Mouse (Mus musculus) common myeloid progenitor, adult 5-6 weeks (primary cell): ENCODE results near the gene Hspa14. TPM values are rescaled to one million over a fixed set of nuclear protein-coding genes. Genes with fewer than 3 reads are reported as not detected.

Experiments
- ATAC-seq: replicated peaks from 2 replicates; pipeline ENCODE4 v1.8.0; 2016; ENCODE audit warnings: low read depth, mild to moderate bottlenecking, moderate TSS enrichment, inconsistent platforms; ENCODE audit not compliant: poor library complexity, severe bottlenecking
- total RNA-seq: library from RNA; stranded (forward); fragments of 200-1000, 187-1606 nt; gene quantifications from 2 replicates; pipeline ENCODE4 v1.2.3, GENCODE M21; 2017

Hspa14 gene
- total RNA-seq, result 134 and 176 TPM in 2 replicates

- ATAC-seq, result peak; percentile 93
These were observed at the start of gene Hspa14, which contains the start of the genes Gm45902 and Cdnf for GRCm38 (mm10) chr2:3512552-3513454. Hspa14 (minus strand) TSS chr2:3512814. Gm45902 (minus strand) TSS chr2:3512790. Cdnf (plus strand) TSS chr2:3513030.

DNA sequence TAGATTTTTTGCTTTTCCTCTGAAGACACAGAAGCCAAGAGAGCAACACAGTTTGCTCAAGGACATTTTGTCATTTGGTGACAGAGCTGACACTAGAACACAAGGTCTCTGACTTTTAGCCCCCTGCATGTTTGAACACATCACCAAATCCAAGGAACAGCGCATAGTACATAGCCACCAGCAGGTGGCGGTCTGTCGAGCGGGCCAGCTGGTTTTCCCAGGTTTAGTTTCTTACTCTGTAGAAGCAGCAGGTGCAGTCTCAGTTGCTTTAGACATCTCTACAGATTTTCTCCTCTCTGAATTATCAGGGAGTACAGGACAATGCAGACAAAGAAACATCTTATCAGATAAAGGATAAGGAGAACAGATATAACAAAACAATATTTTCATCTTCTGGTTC is 34.0 kb upstream of the Hspa14 start:
- ATAC-seq, result peak; percentile 88

DNA sequence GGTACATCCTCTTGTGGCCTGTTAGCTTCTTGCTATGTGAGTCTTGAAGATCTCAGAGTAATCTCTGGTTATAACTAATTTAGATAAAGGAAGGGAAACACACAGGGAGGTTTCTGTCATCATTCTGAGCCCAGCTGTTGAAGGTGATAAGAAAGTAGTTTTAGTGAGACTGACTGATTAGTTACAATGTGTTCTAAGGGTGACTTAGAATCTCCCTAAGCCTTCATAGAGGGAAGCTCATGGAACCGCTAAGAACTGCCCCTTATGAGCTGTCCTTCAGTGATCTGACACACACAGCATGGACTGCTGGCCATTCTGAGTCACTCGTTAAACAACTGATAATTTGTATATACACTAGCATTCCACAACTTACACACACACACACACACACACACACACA is 33.4 kb upstream of the Hspa14 start:
- peak; percentile 56 for ATAC-seq

GRCm38 (mm10) chr2:3541307-3542079 is 28.9 kb upstream of the Hspa14 start:
- ATAC-seq, result no peak

DNA sequence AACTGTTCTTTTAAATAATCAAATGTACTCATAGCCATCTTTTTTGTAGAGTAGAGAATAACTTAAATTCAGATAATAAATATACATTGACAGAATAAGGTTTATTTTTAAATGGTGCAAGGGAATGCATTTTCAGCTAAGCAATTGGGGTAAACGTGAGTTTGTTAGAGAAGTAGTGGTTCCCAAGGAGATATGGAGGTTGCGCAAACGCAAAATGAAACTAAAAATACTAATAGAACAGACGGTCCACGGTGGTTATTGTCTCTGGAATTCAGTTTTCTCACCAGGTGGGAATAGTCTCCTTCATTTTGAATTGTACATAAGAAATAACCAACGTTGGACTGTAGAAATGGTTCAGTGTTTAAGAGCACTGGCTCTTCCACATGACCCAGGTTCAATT is 13.7 kb upstream of the Hspa14 start:
- ATAC-seq, result 0 out of 2 replicates have a peak, but pooled peaks have one; percentile 29

DNA sequence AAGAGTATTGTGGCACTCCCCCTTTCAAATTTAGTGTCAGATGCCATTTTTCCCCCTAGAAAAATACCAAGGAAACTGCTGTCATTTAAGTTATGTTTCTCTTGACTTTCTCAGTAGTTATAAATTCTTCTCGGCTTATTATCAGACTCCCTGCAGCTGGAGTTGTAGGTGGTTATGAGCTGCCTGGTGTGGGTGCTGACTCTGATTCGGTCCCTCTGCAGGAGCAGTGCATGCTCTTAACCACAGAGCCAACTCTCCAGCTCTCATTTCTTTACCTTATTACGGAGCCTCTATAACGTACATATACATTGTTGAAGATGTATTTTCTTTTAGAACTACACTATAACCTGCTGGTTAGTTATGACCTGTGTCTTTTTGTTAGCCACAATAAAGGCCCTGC is 9.9 kb upstream of the Hspa14 start:
- ATAC-seq, result 0 out of 2 replicates have a peak, but pooled peaks have one; percentile 34

GRCm38 (mm10) chr2:3512076-3512475 is 538 bp downstream of the Hspa14 start:
- ATAC-seq, result peak; percentile 28

- ATAC-seq, result peak; percentile 58
These were observed 11.7 kb downstream of the Hspa14 start for GRCm38 (mm10) chr2:3500886-3501285.

DNA sequence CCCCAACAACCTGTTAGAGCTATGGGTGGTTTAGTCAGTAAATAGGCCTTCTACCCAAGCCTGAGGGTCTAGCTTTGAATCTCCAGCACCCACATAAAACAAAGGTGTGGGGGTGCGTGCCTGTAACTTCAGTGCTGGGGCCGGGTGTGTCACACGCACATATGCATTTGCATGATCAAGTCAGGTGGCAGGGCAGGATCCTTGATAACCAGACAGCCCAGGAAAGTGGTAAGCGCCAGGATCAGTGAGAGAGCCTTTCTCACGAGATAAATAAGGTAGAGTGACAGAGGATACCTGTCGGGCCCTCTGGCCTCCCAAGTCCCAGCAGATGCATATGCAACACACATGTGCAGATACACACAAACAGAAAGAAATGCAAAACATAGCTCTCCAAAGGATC is 13.1 kb downstream of the Hspa14 start:
- ATAC-seq, result no peak

GRCm38 (mm10) chr2:3493833-3494409 is 18.7 kb downstream of the Hspa14 start:
- peak; percentile 32; the same call in 1 of the 2 replicates for ATAC-seq

GRCm38 (mm10) chr2:3489816-3490215 is 22.8 kb downstream of the Hspa14 start:
- ATAC-seq, result no peak

- ATAC-seq, result peak; percentile 76; the same call in 1 of the 2 replicates
These were observed 32.4 kb downstream of the Hspa14 start for GRCm38 (mm10) chr2:3480239-3480638.

DNA sequence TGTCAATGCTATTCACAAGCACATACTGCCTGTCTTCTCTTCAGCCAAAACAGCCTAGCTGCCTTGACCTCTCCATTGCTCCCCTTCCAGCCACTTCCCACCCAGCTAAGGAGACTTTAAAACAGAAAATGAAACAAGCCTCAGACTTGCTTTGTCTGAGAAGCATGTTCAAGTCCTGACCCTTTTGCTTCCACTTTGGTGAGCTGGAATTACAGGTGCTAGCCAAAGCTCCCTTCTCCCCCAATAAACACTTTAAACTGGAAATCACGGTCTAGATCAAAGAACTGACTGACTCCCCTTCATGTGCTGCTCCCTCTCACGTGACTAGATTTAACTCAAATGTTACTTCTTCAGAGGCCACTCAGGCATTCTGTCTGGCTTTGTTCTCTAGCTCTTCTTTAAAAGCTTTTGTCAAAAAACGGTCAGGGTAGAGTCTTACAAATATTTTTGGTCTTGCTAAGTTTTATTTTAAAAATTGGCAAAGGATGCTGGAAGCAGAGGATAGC is 36.8 kb downstream of the Hspa14 start:
- peak; percentile 7; the same call in 1 of the 2 replicates for ATAC-seq

- ATAC-seq, result peak; percentile 92
These were observed 37.7 kb downstream of the Hspa14 start, which contains the start of gene Suv39h2 for GRCm38 (mm10) chr2:3474861-3475283. Suv39h2 (minus strand) TSS chr2:3475031.

DNA sequence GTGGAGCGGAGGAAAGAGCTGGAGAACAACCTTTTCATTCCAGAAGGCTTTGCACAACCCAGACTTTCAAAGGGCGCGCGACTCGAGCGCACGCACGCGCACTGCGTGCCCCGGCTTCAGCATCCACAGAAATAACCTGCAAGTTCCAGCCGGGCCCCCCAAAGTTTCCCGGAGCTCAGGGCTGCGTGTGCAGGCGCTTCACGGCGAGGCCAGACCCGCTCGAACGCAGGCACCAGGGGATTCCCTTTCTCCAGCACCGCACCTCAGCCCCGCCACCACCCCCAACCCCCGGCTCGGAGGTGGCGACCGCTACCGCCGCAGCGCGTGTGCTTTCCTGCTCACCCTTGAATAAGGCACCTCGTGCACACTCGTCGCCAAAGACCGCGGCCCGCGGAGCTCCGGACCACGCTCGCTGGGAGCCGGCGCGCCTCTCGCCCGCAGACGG is 38.2 kb downstream of the Hspa14 start:
- ATAC-seq, result peak; percentile 26; the same call in 1 of the 2 replicates

- no peak; the same call in 1 of the 2 replicates for ATAC-seq
These were observed 38.7 kb downstream of the Hspa14 start for GRCm38 (mm10) chr2:3473891-3474290.

GRCm38 (mm10) chr2:3456590-3456989 is 56.0 kb downstream of the Hspa14 start:
- peak; percentile 73 for ATAC-seq

DNA sequence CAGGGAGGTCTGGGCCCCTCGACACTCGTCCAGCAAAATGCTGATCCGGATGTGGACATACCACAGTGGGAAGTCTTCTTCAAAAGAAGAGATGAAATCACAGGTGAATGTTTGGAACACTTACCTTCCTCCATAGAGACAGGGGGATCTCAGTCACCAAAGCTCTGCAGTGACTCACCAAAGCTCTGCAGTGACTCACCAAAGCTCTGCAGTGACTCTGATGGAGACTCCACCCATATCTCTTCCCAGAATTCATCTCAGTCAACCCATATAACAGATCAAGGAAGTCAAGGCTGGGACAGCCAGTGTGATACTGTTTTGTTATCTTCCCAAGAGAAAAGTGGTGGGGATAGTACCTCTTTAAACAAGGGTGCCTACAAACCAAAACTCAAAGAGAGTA is 59.5 kb downstream of the Hspa14 start:
- no peak for ATAC-seq

- ATAC-seq, result no peak
These were observed 63.2 kb downstream of the Hspa14 start for GRCm38 (mm10) chr2:3449431-3449830.

DNA sequence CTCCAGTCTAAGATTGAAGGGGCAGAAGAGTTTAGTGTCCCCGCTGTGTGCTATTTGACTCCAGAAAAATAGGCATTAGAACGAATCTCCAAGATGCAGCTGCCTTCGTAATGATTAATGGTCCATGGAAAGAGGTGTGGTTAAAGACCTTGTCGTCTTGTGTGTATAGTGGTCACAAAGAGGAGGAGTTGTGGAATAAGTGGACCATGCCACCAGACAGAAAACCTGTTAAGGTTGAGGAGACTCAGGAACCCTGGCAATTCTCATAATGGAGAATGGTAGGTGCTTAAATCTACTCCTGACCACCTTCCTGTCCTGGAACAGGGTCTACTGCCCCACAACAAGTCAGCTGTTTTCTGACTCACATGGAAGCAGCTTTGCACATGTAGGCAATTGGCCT is 66.6 kb downstream of the Hspa14 start:
- no peak for ATAC-seq
